Mouse (Mus musculus): Measurements from ENCODE around the gene Rbp4. TPM values are rescaled to one million over a fixed set of nuclear protein-coding genes. Genes with fewer than 3 reads are reported as not detected.

The Rbp4 gene
- polyA plus RNA-seq, 1 experiment = 0.76 TPM

DNA sequence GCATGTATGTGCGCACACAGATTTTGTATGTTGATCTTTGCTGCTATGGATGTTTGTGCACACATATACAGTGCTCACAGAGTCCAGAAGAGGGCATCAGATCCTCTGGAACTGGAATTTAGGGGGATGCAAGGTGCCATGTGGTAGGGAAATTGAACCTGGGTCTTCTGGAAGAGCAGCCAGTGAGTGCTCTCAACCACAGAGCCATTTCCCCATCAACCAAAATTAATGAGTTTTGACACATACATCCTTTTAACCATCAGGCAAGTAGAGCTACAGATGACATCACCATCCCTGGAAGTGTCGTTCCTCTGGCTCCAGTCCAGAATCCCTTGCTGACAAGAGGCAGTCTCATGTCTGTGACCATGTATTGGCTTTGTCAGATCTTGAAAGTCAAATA lies 48.8 kb downstream of the Rbp4 start:
- Histone ChIP-seq H3K4me1 (ENCODE audit: control insufficient read depth, insufficient read depth, low read length) (no peaks in the 10 kb centered on the region), H3K27ac (ENCODE audit: insufficient read depth, low read length) (no peak overlapping the region), H3K4me3 (ENCODE audit: insufficient read depth, low read length) (no peak overlapping the region)
- TF ChIP-seq POLR2A (IDR thresholded peaks at IDR 0.05; ENCODE audit: low read depth, low read length) = no peak
- TF ChIP-seq CTCF (IDR thresholded peaks at IDR 0.05; ENCODE audit: borderline replicate concordance, insufficient read depth, low read length) = no peak

DNA sequence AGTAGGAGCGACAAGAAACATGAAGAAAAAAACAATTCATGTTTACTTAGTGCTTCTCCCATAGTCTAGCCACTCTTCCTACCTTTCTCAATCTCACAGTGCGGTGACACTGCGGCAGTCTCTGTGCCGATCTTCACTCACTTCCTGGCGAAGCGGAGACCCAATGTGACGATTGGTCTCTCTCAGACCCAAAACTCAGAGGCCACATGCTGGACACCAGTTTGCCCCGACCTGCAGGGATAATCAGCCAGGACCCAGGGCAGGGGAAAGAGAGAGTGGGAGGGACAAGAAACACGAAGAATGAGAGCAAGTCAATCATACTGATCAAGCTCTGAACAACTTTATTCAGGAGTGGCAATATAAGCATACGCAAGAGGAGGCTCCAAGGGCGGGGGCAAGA lies 50.0 kb downstream of the Rbp4 start:
- TF ChIP-seq POLR2A (IDR thresholded peaks at IDR 0.05; ENCODE audit: low read depth, low read length) (no peak), CTCF (IDR thresholded peaks at IDR 0.05; ENCODE audit: borderline replicate concordance, insufficient read depth, low read length) (no peak)
- Histone ChIP-seq H3K4me3 (ENCODE audit: insufficient read depth, low read length) (no peak overlapping the region), H3K27ac (ENCODE audit: insufficient read depth, low read length) (no peak overlapping the region), H3K4me1 (ENCODE audit: control insufficient read depth, insufficient read depth, low read length) (no peaks in the 10 kb centered on the region)

DNA sequence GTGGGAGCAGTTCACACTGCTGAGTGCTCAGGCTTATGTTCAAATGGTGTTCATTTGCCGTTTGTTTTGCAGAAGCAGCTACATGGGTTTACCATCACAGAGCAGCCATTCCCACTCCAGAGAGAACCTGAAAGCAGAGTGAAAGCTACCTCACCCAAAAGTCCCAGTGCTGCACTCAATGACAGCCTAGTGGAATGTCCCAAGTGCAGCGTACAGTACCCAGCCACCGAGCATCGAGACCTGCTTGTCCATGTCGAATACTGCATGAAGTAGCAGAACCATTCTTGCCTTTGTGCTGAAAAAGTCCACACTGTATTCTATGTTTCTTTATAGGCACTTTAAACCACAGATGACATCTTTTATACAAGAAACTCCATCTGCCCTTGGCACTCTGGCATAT lies 51.9 kb downstream of the Rbp4 start:
- Histone ChIP-seq H3K27ac (ENCODE audit: insufficient read depth, low read length) (no peak overlapping the region), H3K4me1 (ENCODE audit: control insufficient read depth, insufficient read depth, low read length) (no peaks in the 10 kb centered on the region), H3K4me3 (ENCODE audit: insufficient read depth, low read length) (no peak overlapping the region)
- no peak for TF ChIP-seq POLR2A (IDR thresholded peaks at IDR 0.05; ENCODE audit: low read depth, low read length)
- TF ChIP-seq CTCF (IDR thresholded peaks at IDR 0.05; ENCODE audit: borderline replicate concordance, insufficient read depth, low read length) = no peak

Other genes starting within 250 kb of the Rbp4 start
- gene Myof, start 81.7 kb downstream of the Rbp4 start, polyA plus RNA-seq (2011; ENCODE audit: insufficient read length, low read depth, missing spikeins) = 228 and 282 TPM in 2 replicates
- gene Cep55, start 70.3 kb downstream of the Rbp4 start, polyA plus RNA-seq (2011; ENCODE audit: insufficient read length, low read depth, missing spikeins) = 17.4 and 24.0 TPM in 2 replicates
- gene Ffar4, start 28.2 kb downstream of the Rbp4 start, polyA plus RNA-seq (2011; ENCODE audit: insufficient read length, low read depth, missing spikeins) = not detected in 2 replicates
- gene Pde6c, start 7.5 kb upstream of the Rbp4 start, polyA plus RNA-seq (2011; ENCODE audit: insufficient read length, low read depth, missing spikeins) = not detected in 2 replicates
- gene Fra10ac1, start 98.9 kb upstream of the Rbp4 start, polyA plus RNA-seq (2011; ENCODE audit: insufficient read length, low read depth, missing spikeins) = 19.3 and 21.2 TPM in 2 replicates
- 0.16 TPM in 1 of 2 replicates, not detected in the other for gene Lgi1, start 139.3 kb upstream of the Rbp4 start, polyA plus RNA-seq (2011; ENCODE audit: insufficient read length, low read depth, missing spikeins)